Mouse (Mus musculus): ENCODE data around the gene Mtmr3. TPM values are rescaled to one million over a fixed set of nuclear protein-coding genes. Genes with fewer than 3 reads are reported as not detected.

Mtmr3 gene
- 32.2 and 36.0 TPM in 2 replicates for polyA plus RNA-seq (2015; fragmentation: Nextera tagmentation; extraction: Ambion mirVana)

DNA sequence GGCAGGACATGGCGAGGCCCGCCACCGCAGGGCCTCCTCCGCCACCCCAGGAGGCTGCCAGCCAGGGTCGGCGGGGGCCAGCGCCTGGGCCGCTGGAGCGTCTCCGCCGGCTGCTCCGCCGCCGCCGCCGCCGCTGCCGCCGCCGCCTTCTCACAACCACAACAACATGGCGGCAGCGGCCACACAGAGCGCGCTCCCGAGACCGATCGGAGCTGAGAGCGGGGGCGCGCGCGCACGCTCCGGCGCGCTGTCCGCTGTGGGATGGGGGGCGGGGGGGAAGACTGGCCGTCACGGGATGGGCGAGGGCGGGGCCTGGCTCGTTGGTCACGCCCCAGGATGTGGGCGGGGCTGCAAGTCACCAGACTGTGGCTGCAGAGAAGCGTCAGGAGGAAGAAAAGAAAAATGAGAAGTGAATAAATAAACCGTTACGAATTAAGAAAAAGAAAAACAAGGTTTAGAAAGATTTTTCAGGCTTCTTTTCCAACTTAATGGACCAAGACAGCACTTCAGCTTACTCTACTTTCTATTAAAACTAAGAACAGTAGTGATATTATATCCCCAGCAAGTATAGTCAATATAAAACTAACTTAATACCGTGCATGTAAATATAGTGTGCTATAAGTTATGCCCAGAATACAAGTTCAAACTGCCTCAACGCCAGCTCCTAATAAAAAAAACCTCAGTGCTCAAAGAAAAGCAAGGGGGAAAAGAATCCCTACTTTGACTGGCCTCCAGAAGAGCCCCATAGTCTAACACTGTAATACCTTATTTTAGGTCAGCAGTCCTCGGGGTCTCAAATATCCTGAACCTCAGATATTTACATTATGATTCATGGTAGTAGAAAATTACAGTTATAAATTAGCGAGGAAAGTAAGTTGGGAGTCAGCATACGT, at the start of gene Mtmr3:
Mtmr3 (minus strand) TSS at position 256 of the 893 bp plus-strand sequence.
- Histone ChIP-seq H3K9ac (peak within 1 kb of the TSS; percentile 97), H3K36me3 (ENCODE audit: poor library complexity, severe bottlenecking) (no peaks in the 10 kb centered on the region), H3K4me2 (peak within 1 kb of the TSS; percentile 80), H3K4me1 (peaks cover 29% of the 10 kb centered on the region), H3K27ac (peak within 1 kb of the TSS; percentile 90), H3K4me3 (peak within 1 kb of the TSS; percentile 99), H3K27me3 (no peaks in the 10 kb centered on the region), H3K9me3 (replicated peaks) (no peaks in the 10 kb centered on the region)
- 8% methylated on average over 32 of the region's 53 CpGs for WGBS
- ATAC-seq, result peak; percentile 94

DNA sequence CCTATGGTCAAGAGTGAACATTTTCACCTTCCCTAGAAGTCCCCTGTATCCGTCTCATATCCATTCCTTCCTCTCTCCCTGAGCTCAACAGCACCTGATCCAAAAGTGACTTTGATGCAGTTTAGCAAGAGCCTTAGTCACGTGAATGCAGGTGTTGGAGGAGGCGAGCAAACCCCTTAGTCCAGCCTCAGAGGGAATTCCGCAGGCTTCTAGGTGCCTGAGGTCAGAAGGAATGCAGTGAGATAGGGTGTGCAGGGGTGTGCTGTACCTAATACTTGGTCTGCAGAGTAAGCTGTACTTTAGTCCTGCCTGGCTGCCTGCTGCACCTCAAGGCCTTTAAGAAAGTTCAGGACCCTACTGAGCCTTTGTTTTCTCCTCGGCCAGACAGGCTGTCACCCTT, 49.1 kb upstream of the Mtmr3 start:
- Histone ChIP-seq H3K4me1 (peaks cover 6% of the 10 kb centered on the region), H3K4me2 (no peak overlapping the region), H3K27ac (no peak overlapping the region), H3K9ac (no peak overlapping the region), H3K27me3 (no peaks in the 10 kb centered on the region), H3K4me3 (no peak overlapping the region), H3K9me3 (replicated peaks) (no peaks in the 10 kb centered on the region), H3K36me3 (ENCODE audit: poor library complexity, severe bottlenecking) (peaks cover 39% of the 10 kb centered on the region)
- ATAC-seq, result no peak
- 50% methylated on average over 5 of the region's 5 CpGs for WGBS

DNA sequence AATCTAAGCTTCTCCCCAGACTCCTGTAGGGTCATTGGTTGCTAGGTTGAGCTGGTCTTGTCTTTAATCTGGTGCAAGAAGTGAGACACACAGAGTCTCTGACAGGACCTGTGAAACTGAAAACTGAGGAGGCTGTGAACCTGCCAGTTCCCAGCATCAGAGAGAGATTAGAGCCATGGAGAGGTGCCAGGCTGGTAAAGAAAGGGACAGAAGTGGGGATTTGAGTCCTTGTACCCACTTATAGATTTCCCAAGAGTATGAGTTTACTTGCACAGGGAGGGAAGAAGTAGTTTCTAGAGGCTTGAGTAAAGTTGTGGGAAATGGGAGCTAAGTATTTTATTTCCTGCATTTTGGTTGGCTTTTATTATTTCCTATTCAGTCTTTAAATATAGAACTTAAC, 46.5 kb upstream of the Mtmr3 start:
- Histone ChIP-seq H3K27ac (no peak overlapping the region), H3K9ac (no peak overlapping the region), H3K9me3 (replicated peaks) (no peaks in the 10 kb centered on the region), H3K27me3 (no peaks in the 10 kb centered on the region), H3K4me1 (peaks cover 14% of the 10 kb centered on the region), H3K4me2 (no peak overlapping the region), H3K4me3 (no peak overlapping the region), H3K36me3 (ENCODE audit: poor library complexity, severe bottlenecking) (peaks cover 15% of the 10 kb centered on the region)
- ATAC-seq, result no peak

DNA sequence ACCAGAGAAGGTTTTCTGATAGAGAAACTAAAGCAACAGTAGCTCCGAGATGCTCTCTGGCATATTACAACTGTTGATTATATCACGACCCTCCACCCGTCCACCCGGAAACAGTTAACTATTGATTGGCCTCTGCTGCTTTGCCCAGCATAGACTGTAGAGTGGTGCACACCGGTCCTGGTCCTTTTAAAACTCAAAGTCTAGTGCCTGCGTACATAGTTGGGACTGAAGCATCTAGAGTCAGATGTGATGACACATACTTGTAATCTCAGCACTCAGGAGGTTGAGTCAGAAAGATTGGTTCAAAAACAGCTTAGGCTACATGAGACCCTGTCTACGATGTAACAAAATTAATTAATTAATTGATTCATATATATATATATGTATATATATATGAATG, 43.6 kb upstream of the Mtmr3 start:
- H3K4me2 ChIP-seq, result peak overlapping the region; percentile 83
- peak; percentile 22; the same call in 1 of the 2 replicates for ATAC-seq
- H3K9me3 ChIP-seq (replicated peaks), result no peaks in the 10 kb centered on the region
- peak overlapping the region; percentile 85 for H3K9ac ChIP-seq
- H3K27me3 ChIP-seq, result no peaks in the 10 kb centered on the region
- H3K36me3 ChIP-seq (ENCODE audit: poor library complexity, severe bottlenecking), result 0 out of 2 replicates have a peak, but pooled peaks cover 8% of the 10 kb centered on the region
- WGBS, result 25% methylated on average over 7 of the region's 7 CpGs
- H3K4me1 ChIP-seq, result peaks cover 14% of the 10 kb centered on the region
- H3K27ac ChIP-seq, result no peak overlapping the region
- H3K4me3 ChIP-seq, result peak overlapping the region; percentile 88

DNA sequence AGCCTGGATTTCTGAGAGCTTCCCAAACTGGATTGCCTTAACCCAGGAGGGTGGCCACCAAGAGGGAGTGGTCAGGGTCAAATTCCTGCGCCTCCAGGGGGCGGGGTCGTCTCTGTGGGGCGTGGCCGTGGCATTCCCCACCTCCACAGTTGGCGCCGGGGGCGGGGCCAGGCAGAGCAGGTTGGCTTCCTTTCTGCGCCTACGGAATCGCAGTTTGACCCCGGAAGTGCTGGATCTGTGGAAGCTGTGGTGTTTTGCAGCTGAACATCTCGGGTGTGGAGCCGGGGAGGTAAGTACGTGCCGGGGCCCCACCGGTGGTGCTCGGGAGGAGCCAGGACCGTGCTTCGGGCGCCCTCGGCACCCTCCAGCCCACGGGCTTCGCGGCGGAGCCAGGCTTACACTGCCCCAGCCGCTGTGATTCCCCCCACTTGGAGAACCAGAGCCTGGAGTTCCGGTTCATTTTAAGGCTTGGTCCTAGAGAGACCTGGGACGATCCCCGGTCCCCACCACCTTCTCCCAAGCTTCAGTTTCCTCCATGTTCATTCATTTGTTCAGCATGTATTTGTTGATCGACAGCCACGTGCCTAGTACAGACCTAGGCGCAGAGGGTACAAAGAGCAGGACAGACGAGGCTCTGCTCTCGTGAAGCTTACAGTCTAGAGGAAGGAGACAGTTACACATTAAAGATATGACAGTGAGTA, 43.0 kb upstream of the Mtmr3 start, which contains the start of gene Ascc2:
Ascc2 (plus strand) TSS at position 214 of the 701 bp plus-strand sequence.
- Histone ChIP-seq H3K27me3 (no peaks in the 10 kb centered on the region), H3K36me3 (ENCODE audit: poor library complexity, severe bottlenecking) (0 out of 2 replicates have a peak, but pooled peaks cover 8% of the 10 kb centered on the region), H3K27ac (peak within 1 kb of the TSS; percentile 48), H3K9me3 (replicated peaks) (no peaks in the 10 kb centered on the region), H3K9ac (peak within 1 kb of the TSS; percentile 85), H3K4me2 (peak within 1 kb of the TSS; percentile 83), H3K4me3 (peak within 1 kb of the TSS; percentile 88), H3K4me1 (peaks cover 14% of the 10 kb centered on the region)
- ATAC-seq, result peak; percentile 93
- WGBS, result under 1% methylated on average over 35 of the region's 35 CpGs

DNA sequence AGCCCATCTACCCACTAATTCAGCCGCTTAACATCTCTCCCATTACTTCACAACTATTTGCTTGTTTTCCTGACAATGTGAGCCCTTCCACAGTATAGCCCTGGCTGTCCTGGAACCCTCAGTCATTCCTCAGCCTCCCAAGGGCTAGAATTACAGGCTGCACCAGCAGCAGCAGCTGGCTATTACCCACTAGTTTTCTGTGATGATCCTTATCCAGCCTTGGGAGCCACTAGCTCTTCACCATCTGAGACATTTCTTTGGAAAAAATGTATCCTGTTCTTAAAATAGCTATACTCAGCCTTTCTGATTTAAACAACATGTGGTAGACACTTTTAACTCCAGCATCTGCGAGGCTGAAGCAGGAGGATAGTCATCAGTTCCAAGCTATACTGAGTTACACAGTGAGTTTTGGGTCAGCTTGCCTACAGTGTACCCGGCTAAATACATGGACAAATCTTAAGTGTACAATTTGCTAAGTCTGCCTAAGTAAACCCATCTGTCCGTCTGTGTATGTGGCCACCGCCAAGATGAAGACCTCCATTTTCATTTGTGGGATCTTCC, 42.2 kb upstream of the Mtmr3 start:
- Histone ChIP-seq H3K36me3 (ENCODE audit: poor library complexity, severe bottlenecking) (0 out of 2 replicates have a peak, but pooled peaks cover under 1% of the 10 kb centered on the region), H3K27me3 (no peaks in the 10 kb centered on the region), H3K4me1 (peaks cover 14% of the 10 kb centered on the region), H3K4me2 (peak overlapping the region; percentile 83), H3K4me3 (peak overlapping the region; percentile 88), H3K9ac (no peak overlapping the region), H3K9me3 (replicated peaks) (no peaks in the 10 kb centered on the region), H3K27ac (no peak overlapping the region)
- ATAC-seq, result peak; percentile 25; the same call in 1 of the 2 replicates
- 61% methylated on average over 5 of the region's 5 CpGs for WGBS

DNA sequence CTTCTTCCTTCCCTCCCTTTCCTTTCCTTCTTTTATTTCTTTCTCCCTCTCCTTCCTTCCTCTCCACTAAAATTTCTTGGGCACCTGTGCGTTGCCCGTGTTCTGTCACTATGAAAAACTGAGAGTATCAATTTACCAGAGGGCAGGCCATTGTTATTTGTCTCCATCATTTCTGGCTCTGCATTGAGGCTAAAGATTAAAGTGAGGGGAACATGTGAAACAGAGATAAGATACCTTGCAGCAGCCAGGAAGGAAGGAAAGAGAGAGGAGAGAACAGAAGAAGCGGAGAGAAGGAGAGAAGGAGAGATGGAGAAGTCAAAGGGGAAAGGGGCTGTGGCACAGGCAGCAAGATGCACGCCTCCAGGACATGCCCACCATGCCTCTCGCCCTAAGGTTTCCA, 39.7 kb upstream of the Mtmr3 start:
- no peaks in the 10 kb centered on the region for H3K36me3 ChIP-seq (ENCODE audit: poor library complexity, severe bottlenecking)
- H3K4me2 ChIP-seq, result no peak overlapping the region
- no peak overlapping the region for H3K4me3 ChIP-seq
- no peak overlapping the region for H3K9ac ChIP-seq
- H3K4me1 ChIP-seq, result peaks cover 17% of the 10 kb centered on the region
- no peaks in the 10 kb centered on the region for H3K9me3 ChIP-seq (replicated peaks)
- whole genome bisulfite sequencing, result 82% methylated on average over 5 of the region's 5 CpGs
- ATAC-seq, result no peak
- no peak overlapping the region for H3K27ac ChIP-seq
- H3K27me3 ChIP-seq, result no peaks in the 10 kb centered on the region

DNA sequence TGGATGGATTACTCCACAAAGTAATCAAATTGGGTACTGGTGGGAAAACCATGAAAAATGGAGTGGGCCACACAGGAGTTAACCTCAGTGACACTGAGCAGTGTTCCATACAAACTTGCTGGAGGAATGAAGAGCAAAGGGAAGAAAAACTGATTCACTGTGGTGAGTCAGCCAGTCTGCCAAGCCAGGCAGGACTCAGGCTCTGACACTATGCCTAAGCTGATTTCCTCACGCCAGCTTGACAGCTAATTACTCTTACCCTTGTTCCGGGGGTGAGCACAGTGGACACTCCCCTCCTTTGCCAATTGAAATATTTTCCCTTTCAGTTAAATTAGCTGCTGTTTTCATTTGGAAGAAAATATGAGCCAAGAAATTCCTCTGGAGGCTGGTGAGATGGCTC, 38.8 kb upstream of the Mtmr3 start:
- H3K9me3 ChIP-seq (replicated peaks), result no peaks in the 10 kb centered on the region
- H3K36me3 ChIP-seq (ENCODE audit: poor library complexity, severe bottlenecking), result no peaks in the 10 kb centered on the region
- H3K4me3 ChIP-seq, result no peak overlapping the region
- no peaks in the 10 kb centered on the region for H3K27me3 ChIP-seq
- 45% methylated on average over 2 of the region's 2 CpGs for WGBS
- H3K9ac ChIP-seq, result no peak overlapping the region
- peaks cover 9% of the 10 kb centered on the region for H3K4me1 ChIP-seq
- no peak for ATAC-seq
- no peak overlapping the region for H3K27ac ChIP-seq
- no peak overlapping the region for H3K4me2 ChIP-seq

DNA sequence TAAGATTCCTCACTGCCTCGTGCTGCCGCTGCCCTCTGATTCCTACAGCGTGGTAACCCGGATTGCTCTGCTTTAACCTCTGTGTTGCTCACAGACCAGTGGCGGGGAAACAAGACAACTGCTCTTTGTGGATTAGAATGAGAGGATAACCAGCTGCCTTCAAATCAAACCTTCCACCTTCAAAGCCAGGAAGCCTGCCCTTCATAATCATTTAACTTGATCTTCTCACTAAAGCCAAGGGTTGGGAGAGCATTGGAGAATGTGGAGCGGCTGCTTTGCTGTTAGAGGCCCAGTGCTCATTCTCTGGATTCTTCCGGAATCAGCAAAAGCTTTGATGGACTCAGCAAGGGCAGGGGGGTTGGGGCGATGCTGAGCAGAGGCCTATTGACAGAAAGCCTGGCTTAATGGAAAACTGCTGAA, 35.2 kb upstream of the Mtmr3 start:
- H3K36me3 ChIP-seq (ENCODE audit: poor library complexity, severe bottlenecking), result no peaks in the 10 kb centered on the region
- H3K4me3 ChIP-seq, result no peak overlapping the region
- no peaks in the 10 kb centered on the region for H3K27me3 ChIP-seq
- no peak for ATAC-seq
- H3K9me3 ChIP-seq (replicated peaks), result no peaks in the 10 kb centered on the region
- H3K4me2 ChIP-seq, result no peak overlapping the region
- H3K4me1 ChIP-seq, result peaks cover 4% of the 10 kb centered on the region; the same call in 1 of the 2 replicates
- WGBS, result 42% methylated on average over 8 of the region's 8 CpGs
- H3K27ac ChIP-seq, result no peak overlapping the region
- no peak overlapping the region for H3K9ac ChIP-seq

DNA sequence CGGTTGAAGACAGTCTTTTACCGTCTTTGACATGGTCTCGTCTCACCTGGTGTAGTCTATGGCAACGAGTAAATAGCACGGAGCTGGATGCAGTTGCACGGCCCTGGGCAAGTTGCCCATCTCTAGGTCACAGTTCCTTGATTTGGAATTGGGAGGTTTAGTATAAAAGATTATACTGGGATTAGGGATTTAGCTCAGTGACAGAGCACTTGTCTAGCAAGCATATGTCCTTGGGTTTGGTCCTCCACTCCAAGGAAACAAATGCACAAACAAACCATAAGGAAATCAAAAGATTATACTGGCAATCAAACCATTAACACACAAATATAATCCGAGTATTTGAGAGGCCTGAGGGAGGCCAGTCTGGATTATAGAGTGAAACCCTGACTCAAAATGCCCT, 33.0 kb upstream of the Mtmr3 start:
- Histone ChIP-seq H3K4me3 (no peak overlapping the region), H3K27me3 (no peaks in the 10 kb centered on the region), H3K36me3 (ENCODE audit: poor library complexity, severe bottlenecking) (no peaks in the 10 kb centered on the region), H3K9ac (no peak overlapping the region), H3K9me3 (replicated peaks) (no peaks in the 10 kb centered on the region), H3K27ac (no peak overlapping the region), H3K4me2 (no peak overlapping the region), H3K4me1 (peaks cover 4% of the 10 kb centered on the region; the same call in 1 of the 2 replicates)
- ATAC-seq, result no peak
- 64% methylated on average over 7 of the region's 7 CpGs for WGBS

DNA sequence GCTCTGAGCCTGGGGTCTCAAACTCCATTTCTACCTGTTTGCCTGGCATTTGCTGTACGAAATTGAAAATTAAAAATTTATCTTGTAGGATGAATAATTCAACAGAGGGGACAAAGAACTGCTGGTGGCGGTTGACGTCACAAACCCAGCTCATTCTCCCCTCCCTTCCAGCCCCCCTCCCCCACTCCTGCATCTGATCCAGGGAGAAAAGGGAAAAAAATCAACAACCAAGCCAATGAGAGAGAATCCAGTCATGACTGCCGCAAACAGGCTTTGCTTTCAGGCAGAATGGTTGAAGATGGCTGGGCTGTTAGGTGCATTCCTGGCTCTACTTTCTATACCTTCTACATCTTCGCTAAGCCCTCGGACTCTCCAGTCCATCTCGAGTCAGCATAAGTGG, 31.3 kb upstream of the Mtmr3 start:
- H3K9me3 ChIP-seq (replicated peaks), result no peaks in the 10 kb centered on the region
- H3K4me2 ChIP-seq, result no peak overlapping the region
- no peak overlapping the region for H3K9ac ChIP-seq
- H3K36me3 ChIP-seq (ENCODE audit: poor library complexity, severe bottlenecking), result no peaks in the 10 kb centered on the region
- H3K4me1 ChIP-seq, result peaks cover 4% of the 10 kb centered on the region; the same call in 1 of the 2 replicates
- no peak for ATAC-seq
- WGBS, result 72% methylated on average over 7 of the region's 7 CpGs
- H3K4me3 ChIP-seq, result no peak overlapping the region
- no peaks in the 10 kb centered on the region for H3K27me3 ChIP-seq
- no peak overlapping the region for H3K27ac ChIP-seq

DNA sequence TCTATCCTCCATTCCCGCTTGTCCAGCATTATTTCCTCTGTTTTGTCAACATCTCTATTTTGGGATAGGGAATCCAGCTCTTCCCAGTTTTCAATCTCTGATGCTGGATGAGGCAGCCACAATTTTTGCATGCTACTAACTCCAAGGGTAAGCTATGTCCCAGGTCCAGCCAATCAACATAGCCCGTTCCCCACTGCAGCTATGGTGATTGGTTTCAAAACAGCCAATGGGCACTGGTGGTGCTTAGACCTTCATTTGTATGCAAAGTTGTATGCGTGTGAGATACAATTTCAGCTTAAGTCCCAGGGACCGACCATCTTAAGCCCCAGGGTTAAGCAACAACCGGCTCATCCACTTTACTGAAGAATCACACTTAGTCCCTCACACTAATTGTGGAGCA, 28.3 kb upstream of the Mtmr3 start:
- H3K9ac ChIP-seq, result no peak overlapping the region
- no peaks in the 10 kb centered on the region for H3K27me3 ChIP-seq
- H3K4me3 ChIP-seq, result no peak overlapping the region
- H3K9me3 ChIP-seq (replicated peaks), result no peaks in the 10 kb centered on the region
- WGBS, result 54% methylated on average over 5 of the region's 5 CpGs
- H3K4me1 ChIP-seq, result no peaks in the 10 kb centered on the region; the same call in 1 of the 2 replicates
- H3K36me3 ChIP-seq (ENCODE audit: poor library complexity, severe bottlenecking), result no peaks in the 10 kb centered on the region
- no peak overlapping the region for H3K27ac ChIP-seq
- H3K4me2 ChIP-seq, result no peak overlapping the region
- no peak for ATAC-seq
